ENCODE assay signal across 30 mouse cellular contexts in genomic region chr14:54695042-54695441, GRCm38 (mm10). TPM values are rescaled to one million over a fixed set of nuclear protein-coding genes. Genes with fewer than 3 reads are reported as not detected.
DNase-seq lines count a peak whose midpoint lies in the region; ATAC-seq and TF ChIP-seq lines count a peak whose summit lies in the region.
"Had no signal": no experiment of that assay in that cellular context is flagged by ENCODE, and none has a peak within 500 bp of the region (broad histone marks: within the 10 kb centered on the region; RNA-seq: fewer than 3 reads in every experiment).

No protein-coding gene starts in this region.

- H3K4me1 ChIP-seq in intestine, embryonic 15.5 days (replicated peaks) = no peaks in the 10 kb centered on the region
- H3K4me1 ChIP-seq in stomach, postnatal 0 days (replicated peaks; ENCODE audit: control insufficient read depth, insufficient read depth) = no peaks in the 10 kb centered on the region
- H3K4me1 ChIP-seq in liver, embryonic 12.5 days = peaks cover 13% of the 10 kb centered on the region; the same call in 1 of the 2 replicates
- H3K4me1 ChIP-seq: embryonic facial prominence, embryonic 12.5 days; embryonic facial prominence, embryonic 15.5 days; forebrain, embryonic 12.5 days; hindbrain, embryonic 13.5 days had no signal

- peak; percentile 20; the same call in 1 of the 2 replicates for ATAC-seq in granulocyte monocyte progenitor cell, adult 5-6 weeks (replicated peaks; ENCODE audit: poor library complexity, severe bottlenecking)
- peak; percentile 86 for ATAC-seq in intestine, embryonic 15.5 days
- peak; percentile 35 for ATAC-seq in megakaryocyte, adult 5-6 weeks (ENCODE audit: poor library complexity, severe bottlenecking)
- peak; percentile 24; the same call in 1 of the 2 replicates for ATAC-seq in stomach, postnatal 0 days (ENCODE audit: low FRiP score, low TSS enrichment)
- ATAC-seq in liver, embryonic 12.5 days = no peak; the same call in 1 of the 2 replicates
- ATAC-seq: activated CD4-positive, CD25-positive, alpha-beta regulatory T cell, adult 4 months; forebrain, embryonic 16.5 days; hindbrain, embryonic 16.5 days had no signal

- H3K4me2 ChIP-seq in intestine, embryonic 15.5 days (replicated peaks) = no peak overlapping the region
- no peak overlapping the region for H3K4me2 ChIP-seq in stomach, postnatal 0 days (replicated peaks; ENCODE audit: low read depth)
- no peak overlapping the region for H3K4me2 ChIP-seq in liver, embryonic 12.5 days
- H3K4me2 ChIP-seq: embryonic facial prominence, embryonic 12.5 days; embryonic facial prominence, embryonic 15.5 days; forebrain, embryonic 12.5 days; heart, embryonic 11.5 days; hindbrain, embryonic 13.5 days had no signal

- no peak for TF ChIP-seq EP300 in stomach, postnatal 0 days (optimal IDR thresholded peaks at IDR 0.05)

- no peak overlapping the region for H3K4me3 ChIP-seq in intestine, embryonic 15.5 days (replicated peaks)
- no peak overlapping the region for H3K4me3 ChIP-seq in stomach, postnatal 0 days (ENCODE audit: low read depth, low read length)
- no peak overlapping the region for H3K4me3 ChIP-seq in liver, embryonic 12.5 days
- H3K4me3 ChIP-seq: embryonic facial prominence, embryonic 12.5 days; embryonic facial prominence, embryonic 15.5 days; forebrain, embryonic 12.5 days; hindbrain, embryonic 13.5 days had no signal

- no peak overlapping the region; the same call in 1 of the 2 replicates for H3K27ac ChIP-seq in intestine, embryonic 15.5 days
- no peak overlapping the region for H3K27ac ChIP-seq in stomach, postnatal 0 days (replicated peaks)
- H3K27ac ChIP-seq in liver, embryonic 12.5 days = no peak overlapping the region
- H3K27ac ChIP-seq: embryonic facial prominence, embryonic 12.5 days; embryonic facial prominence, embryonic 15.5 days; forebrain, embryonic 12.5 days; hindbrain, embryonic 13.5 days had no signal

- H3K36me3 ChIP-seq in intestine, embryonic 15.5 days = peaks cover 12% of the 10 kb centered on the region; the same call in 1 of the 2 replicates
- H3K36me3 ChIP-seq in stomach, postnatal 0 days (ENCODE audit: control insufficient read depth, insufficient read depth, low read length) = no peaks in the 10 kb centered on the region; the same call in 1 of the 2 replicates
- peaks cover 28% of the 10 kb centered on the region for H3K36me3 ChIP-seq in liver, embryonic 12.5 days

- DNase-seq in stomach, postnatal 0 days (ENCODE audit: low spot score) = no peak
- no peak for DNase-seq in c-Kit-positive CD71-positive TER-119-positive erythroid progenitor cells, embryonic 14.5 days (ENCODE audit: low spot score)
- DNase-seq in layer of hippocampus, postnatal 10 days (ENCODE audit: low spot score in 2 of 2) = no peak
- DNase-seq in adrenal gland, adult 18-20 months (ENCODE audit: low spot score in 2 of 2) = no peak
- DNase-seq: adrenal gland, postnatal 10 days; cerebellum, adult 11-12 months; cerebellum, adult 8-10 months; cerebellum, postnatal 10 days; gastrocnemius, postnatal 10 days; gastrocnemius, postnatal 36 days; heart, adult 11 months had no signal

- 56% methylated on average over 6 of the region's 6 CpGs for WGBS in intestine, embryonic 15.5 days
- WGBS in stomach, postnatal 0 days = 61% methylated on average over 6 of the region's 6 CpGs
- WGBS in liver, embryonic 12.5 days (ENCODE audit: insufficient replicate concordance) = 67% methylated on average over 6 of the region's 6 CpGs

- no peak for TF ChIP-seq CTCF in stomach, postnatal 0 days (IDR thresholded peaks at IDR 0.05; ENCODE audit: low read depth)

- H3K9me3 ChIP-seq in intestine, embryonic 15.5 days = no peaks in the 10 kb centered on the region
- H3K9me3 ChIP-seq in stomach, postnatal 0 days (ENCODE audit: control insufficient read depth, low read length) = no peaks in the 10 kb centered on the region
- H3K9me3 ChIP-seq in liver, embryonic 12.5 days (replicated peaks) = no peaks in the 10 kb centered on the region
- H3K9me3 ChIP-seq: embryonic facial prominence, embryonic 12.5 days; embryonic facial prominence, embryonic 15.5 days; forebrain, embryonic 12.5 days; hindbrain, embryonic 13.5 days had no signal

- H3K9ac ChIP-seq in intestine, embryonic 15.5 days = no peak overlapping the region
- H3K9ac ChIP-seq in stomach, postnatal 0 days (ENCODE audit: low read length) = no peak overlapping the region
- no peak overlapping the region for H3K9ac ChIP-seq in liver, embryonic 12.5 days
- H3K9ac ChIP-seq: embryonic facial prominence, embryonic 12.5 days; embryonic facial prominence, embryonic 15.5 days; forebrain, embryonic 12.5 days; hindbrain, embryonic 13.5 days had no signal

- no peaks in the 10 kb centered on the region for H3K27me3 ChIP-seq in intestine, embryonic 15.5 days (replicated peaks)
- no peaks in the 10 kb centered on the region for H3K27me3 ChIP-seq in stomach, postnatal 0 days (ENCODE audit: control insufficient read depth, insufficient read depth, low read length)
- H3K27me3 ChIP-seq in liver, embryonic 12.5 days (replicated peaks) = peaks cover 27% of the 10 kb centered on the region
- H3K27me3 ChIP-seq: embryonic facial prominence, embryonic 12.5 days; embryonic facial prominence, embryonic 15.5 days; forebrain, embryonic 12.5 days; hindbrain, embryonic 13.5 days had no signal

RNA-seq across cellular contexts. Expression of gene Gm29776, which starts 3.6 kb away (rescaled TPM):
- 0.15 TPM in 1 of 2 replicates, not detected in the other for total RNA-seq in granulocyte monocyte progenitor cell, adult 5-6 weeks (2014; fragmentation: Nextera tagmentation)
- 0.22 TPM in 1 of 2 replicates, not detected in the other for total RNA-seq in granulocyte monocyte progenitor cell, adult 5-6 weeks (2017)
- 0.11 and 0.15 TPM in 2 replicates for polyA plus RNA-seq in intestine, embryonic 15.5 days (2015; fragmentation: Nextera tagmentation; extraction: Ambion mirVana)
- 0.25 and 0.46 TPM in 2 replicates for total RNA-seq in megakaryocyte, adult 5-6 weeks (2015)
- total RNA-seq in megakaryocyte, adult 5-6 weeks (2017) = not detected in 2 replicates
- polyA plus RNA-seq in stomach, postnatal 0 days (2015; fragmentation: Nextera tagmentation; extraction: Ambion mirVana) = 0.08 and 0.11 TPM in 2 replicates
- 0.05 TPM in 1 of 2 replicates, not detected in the other for polyA plus RNA-seq in liver, embryonic 12.5 days (2016; fragmentation: Nextera tagmentation; extraction: Ambion mirVana)
- not detected for total RNA-seq in layer of hippocampus, postnatal 10 days (2021)
- total RNA-seq in adrenal gland, adult 18-20 months (2021) = not detected
- total RNA-seq: adrenal gland, postnatal 10 days; gastrocnemius, adult 18-20 months; gastrocnemius, postnatal 10 days; gastrocnemius, postnatal 36 days; heart, adult 8-10 months; heart, postnatal 25 days; hematopoietic stem cell, adult 5-6 weeks had no signal
- polyA plus RNA-seq: activated CD4-positive, CD25-positive, alpha-beta regulatory T cell, adult 4 months; forebrain, embryonic 12.5 days had no signal

RNA-seq across cellular contexts. Expression of gene Acin1, which starts 8.3 kb away (rescaled TPM):
- total RNA-seq in granulocyte monocyte progenitor cell, adult 5-6 weeks (2014; fragmentation: Nextera tagmentation) = 236 and 252 TPM in 2 replicates
- 198 and 208 TPM in 2 replicates for total RNA-seq in granulocyte monocyte progenitor cell, adult 5-6 weeks (2017)
- 105 and 107 TPM in 2 replicates for polyA plus RNA-seq in intestine, embryonic 15.5 days (2015; fragmentation: Nextera tagmentation; extraction: Ambion mirVana)
- total RNA-seq in megakaryocyte, adult 5-6 weeks (2015) = 99.7 and 131 TPM in 2 replicates
- total RNA-seq in megakaryocyte, adult 5-6 weeks (2017) = 173 and 223 TPM in 2 replicates
- 37.0 and 46.9 TPM in 2 replicates for polyA plus RNA-seq in stomach, postnatal 0 days (2015; fragmentation: Nextera tagmentation; extraction: Ambion mirVana)
- 74.1 and 76.0 TPM in 2 replicates for polyA plus RNA-seq in liver, embryonic 12.5 days (2016; fragmentation: Nextera tagmentation; extraction: Ambion mirVana)
- total RNA-seq in layer of hippocampus, postnatal 10 days (2021) = 100 to 1,000 TPM; 208 to 213 TPM
- 100 to 1,000 TPM; 162 to 171 TPM for total RNA-seq in adrenal gland, adult 18-20 months (2021)

RNA-seq across cellular contexts. Expression of gene 1700123O20Rik, which starts 9.0 kb away (rescaled TPM):
- total RNA-seq in granulocyte monocyte progenitor cell, adult 5-6 weeks (2014; fragmentation: Nextera tagmentation) = 44.3 and 69.7 TPM in 2 replicates
- 42.2 and 50.0 TPM in 2 replicates for total RNA-seq in granulocyte monocyte progenitor cell, adult 5-6 weeks (2017)
- polyA plus RNA-seq in intestine, embryonic 15.5 days (2015; fragmentation: Nextera tagmentation; extraction: Ambion mirVana) = 83.7 and 84.8 TPM in 2 replicates
- total RNA-seq in megakaryocyte, adult 5-6 weeks (2015) = 57.9 and 59.1 TPM in 2 replicates
- 34.3 and 34.8 TPM in 2 replicates for total RNA-seq in megakaryocyte, adult 5-6 weeks (2017)
- 60.8 and 61.7 TPM in 2 replicates for polyA plus RNA-seq in stomach, postnatal 0 days (2015; fragmentation: Nextera tagmentation; extraction: Ambion mirVana)
- 51.6 and 53.9 TPM in 2 replicates for polyA plus RNA-seq in liver, embryonic 12.5 days (2016; fragmentation: Nextera tagmentation; extraction: Ambion mirVana)
- 10 to 100 TPM; 25.5 to 28.1 TPM for total RNA-seq in layer of hippocampus, postnatal 10 days (2021)
- 10 to 100 TPM; 43.5 to 43.7 TPM for total RNA-seq in adrenal gland, adult 18-20 months (2021)

RNA-seq across cellular contexts. Expression of gene Cebpe, which starts 16.9 kb away (rescaled TPM):
- 23.1 and 45.9 TPM in 2 replicates for total RNA-seq in granulocyte monocyte progenitor cell, adult 5-6 weeks (2014; fragmentation: Nextera tagmentation)
- total RNA-seq in granulocyte monocyte progenitor cell, adult 5-6 weeks (2017) = 57.2 and 63.7 TPM in 2 replicates
- polyA plus RNA-seq in intestine, embryonic 15.5 days (2015; fragmentation: Nextera tagmentation; extraction: Ambion mirVana) = 0.19 and 0.21 TPM in 2 replicates
- total RNA-seq in megakaryocyte, adult 5-6 weeks (2015) = 24.4 and 26.0 TPM in 2 replicates
- 41.9 and 52.8 TPM in 2 replicates for total RNA-seq in megakaryocyte, adult 5-6 weeks (2017)
- polyA plus RNA-seq in stomach, postnatal 0 days (2015; fragmentation: Nextera tagmentation; extraction: Ambion mirVana) = 0.10 TPM in 1 of 2 replicates, not detected in the other
- 3.3 and 3.7 TPM in 2 replicates for polyA plus RNA-seq in liver, embryonic 12.5 days (2016; fragmentation: Nextera tagmentation; extraction: Ambion mirVana)
- not detected for total RNA-seq in layer of hippocampus, postnatal 10 days (2021)
- total RNA-seq in adrenal gland, adult 18-20 months (2021) = under 1 TPM in 1 of 2 experiments, not detected in 1; 0.23 TPM
- total RNA-seq: ES-E14; gastrocnemius, adult 18-20 months; gastrocnemius, postnatal 36 days; heart, adult 8-10 months; heart, postnatal 25 days had no signal
- polyA plus RNA-seq: activated CD4-positive, CD25-positive, alpha-beta regulatory T cell, adult 4 months; embryonic facial prominence, embryonic 15.5 days; forebrain, embryonic 12.5 days; forebrain, embryonic 16.5 days; heart, embryonic 11.5 days; heart, embryonic 14.5 days; heart, postnatal 0 days; hindbrain, embryonic 13.5 days; hindbrain, embryonic 16.5 days had no signal

RNA-seq across cellular contexts. Expression of gene Cdh24, which starts 53.9 kb away (rescaled TPM):
- 0.54 and 1.4 TPM in 2 replicates for total RNA-seq in granulocyte monocyte progenitor cell, adult 5-6 weeks (2014; fragmentation: Nextera tagmentation)
- 0.39 and 0.41 TPM in 2 replicates for total RNA-seq in granulocyte monocyte progenitor cell, adult 5-6 weeks (2017)
- 2.8 and 3.0 TPM in 2 replicates for polyA plus RNA-seq in intestine, embryonic 15.5 days (2015; fragmentation: Nextera tagmentation; extraction: Ambion mirVana)
- total RNA-seq in megakaryocyte, adult 5-6 weeks (2015) = 0.27 and 0.78 TPM in 2 replicates
- 0.51 and 0.57 TPM in 2 replicates for total RNA-seq in megakaryocyte, adult 5-6 weeks (2017)
- 0.63 and 0.68 TPM in 2 replicates for polyA plus RNA-seq in stomach, postnatal 0 days (2015; fragmentation: Nextera tagmentation; extraction: Ambion mirVana)
- polyA plus RNA-seq in liver, embryonic 12.5 days (2016; fragmentation: Nextera tagmentation; extraction: Ambion mirVana) = 0.61 and 1.0 TPM in 2 replicates
- total RNA-seq in layer of hippocampus, postnatal 10 days (2021) = 10 to 100 TPM; 14.7 to 17.2 TPM
- 1 to 10 TPM in 1 of 2 experiments, under 1 TPM in 1; 0.70 to 1.2 TPM for total RNA-seq in adrenal gland, adult 18-20 months (2021)
